Mouse (Mus musculus): ENCODE measurements around the gene Islr.

Islr gene

DNA sequence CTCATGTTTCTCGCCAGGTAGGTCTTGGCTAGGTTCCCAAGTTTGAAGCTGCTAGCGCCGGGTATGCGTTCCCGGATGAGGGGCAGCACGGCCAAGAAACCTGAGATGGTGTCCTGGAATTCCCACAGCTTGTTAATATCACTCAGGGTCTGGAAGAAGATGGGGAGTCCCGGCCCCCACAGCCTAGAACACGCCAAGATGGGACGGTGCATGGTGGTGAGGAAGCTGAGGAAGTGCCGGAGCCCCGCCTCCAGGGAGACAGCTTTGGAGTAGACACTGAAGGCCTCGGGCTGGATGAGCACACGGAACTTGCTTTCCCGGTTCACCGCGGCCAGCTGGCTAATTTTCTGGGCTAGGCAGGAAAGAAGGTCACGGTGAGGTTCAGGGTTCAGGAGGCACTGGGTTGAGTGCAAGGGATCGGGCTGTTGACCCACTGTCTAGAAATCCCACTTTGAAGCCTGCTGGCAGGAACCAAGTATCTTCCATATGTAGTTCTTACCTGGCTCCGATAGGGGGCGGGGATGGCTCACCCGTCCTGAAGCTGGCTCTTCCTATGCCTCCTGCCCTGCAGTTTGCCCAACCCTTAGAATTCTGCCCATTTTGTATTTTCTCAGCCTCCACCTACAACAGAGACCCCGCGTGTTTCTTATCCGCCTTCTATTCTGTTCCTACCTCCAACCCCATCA, 16.3 kb upstream of the Islr start:
- peak; percentile 64 for DNase-seq (ENCODE audit: low read depth)

DNA sequence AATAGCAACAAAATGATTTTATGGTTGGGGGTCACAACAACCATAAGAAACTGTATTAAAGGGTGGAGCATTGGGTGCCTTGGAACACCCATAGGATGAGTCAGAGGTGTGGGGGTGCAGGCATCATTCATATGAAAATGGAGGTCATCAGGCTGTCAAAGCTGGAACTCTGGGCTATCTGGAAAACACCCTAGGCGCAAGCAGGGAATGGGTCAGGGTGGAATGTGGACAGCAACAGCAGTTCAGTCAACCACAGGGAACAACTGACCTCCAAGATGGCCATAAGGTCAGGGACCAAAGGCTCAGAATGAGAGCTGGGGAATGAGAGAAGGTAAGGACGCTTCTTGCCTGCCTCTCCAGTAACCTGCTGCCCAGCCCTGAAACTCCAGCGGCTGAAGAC, 14.4 kb upstream of the Islr start:
- no peak for DNase-seq (ENCODE audit: low read depth)

- peak; percentile 60 for DNase-seq (ENCODE audit: low read depth)
Measured at GRCm38 (mm10) chr9:58216402-58216801, 12.3 kb upstream of the Islr start.

- DNase-seq (ENCODE audit: low read depth): peak; percentile 85
Measured at GRCm38 (mm10) chr9:58214519-58215180, 10.5 kb upstream of the Islr start.

DNA sequence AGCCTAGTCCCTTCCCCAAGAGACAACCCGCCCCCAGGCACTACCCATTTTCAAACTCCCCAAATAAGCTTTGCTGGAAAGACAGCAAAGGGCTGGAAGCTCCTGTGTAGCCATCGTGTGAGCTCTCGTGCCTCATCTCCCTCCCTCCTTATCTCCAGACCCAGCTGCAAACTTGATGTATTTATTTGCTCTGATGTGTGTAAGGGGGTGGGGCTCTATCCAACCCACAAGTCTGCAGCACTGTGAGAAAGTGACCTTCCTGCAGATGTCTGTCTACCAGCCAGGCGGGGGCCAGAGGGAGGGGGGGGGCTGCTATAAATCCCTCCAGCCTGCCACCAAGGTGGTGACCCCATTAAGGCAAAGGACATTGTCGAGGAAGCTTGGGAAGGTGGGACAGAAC, 9.8 kb upstream of the Islr start:
- peak; percentile 68 for DNase-seq (ENCODE audit: low read depth)

GRCm38 (mm10) chr9:58213377-58213776, 9.3 kb upstream of the Islr start:
- DNase-seq (ENCODE audit: low read depth): no peak

DNA sequence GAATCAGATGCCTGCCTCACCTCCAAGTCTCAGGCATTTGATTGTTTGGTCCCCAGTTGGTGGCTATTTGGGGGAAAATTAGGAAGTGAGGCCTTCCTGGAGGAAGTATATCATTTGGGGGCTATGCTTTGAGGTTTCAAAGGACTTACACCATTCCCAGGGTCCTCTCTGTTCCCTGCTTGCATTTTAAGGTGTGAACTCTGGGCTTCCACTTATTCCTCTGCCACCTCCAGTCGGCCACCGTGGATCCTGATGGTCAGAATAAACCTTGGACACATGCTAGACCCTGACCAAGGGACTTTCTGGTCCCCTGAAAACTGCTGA, 6.2 kb upstream of the Islr start:
- no peak for DNase-seq (ENCODE audit: low read depth)

DNA sequence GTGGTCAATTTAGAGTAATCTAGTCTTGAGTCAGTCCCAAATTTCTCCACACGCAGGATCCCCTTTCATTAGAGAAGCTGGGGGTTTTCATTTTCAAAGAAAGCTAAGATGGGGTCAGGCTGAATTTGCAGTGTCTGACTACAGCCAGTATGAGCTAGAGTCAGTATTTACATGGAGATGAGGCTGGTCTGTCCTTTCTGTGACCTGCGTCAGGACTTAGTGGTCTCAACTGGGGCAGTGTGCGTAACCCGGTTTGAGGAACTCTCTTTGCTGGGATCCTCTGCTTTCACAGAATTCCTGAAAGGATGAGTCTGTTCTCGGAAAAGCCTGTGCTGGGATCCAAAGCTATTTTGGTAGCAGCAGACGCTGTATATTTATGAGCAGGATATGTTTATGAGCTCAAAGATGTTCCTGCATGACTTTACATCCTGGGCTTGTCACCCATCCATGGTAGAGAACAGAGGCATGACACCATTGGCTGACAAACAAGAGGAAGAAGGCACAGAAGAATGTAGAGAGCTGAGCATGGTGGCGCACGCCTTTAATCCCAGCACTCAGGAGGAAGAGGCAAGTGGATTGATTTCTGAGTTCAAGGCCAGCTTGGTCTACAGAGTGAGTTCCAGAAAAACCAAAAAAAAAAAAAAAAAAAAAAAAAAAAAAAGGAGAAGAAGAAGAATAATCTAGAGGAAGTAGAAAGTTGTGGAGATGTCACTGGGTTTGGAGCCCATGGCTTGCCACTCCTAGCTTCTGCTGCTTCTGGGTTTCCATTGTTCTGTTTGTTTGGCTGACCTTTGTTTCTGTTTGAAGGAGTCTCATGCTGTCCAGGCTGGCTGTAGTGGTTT, 5.6 kb upstream of the Islr start:
- DNase-seq (ENCODE audit: low read depth): no peak

- no peak for DNase-seq (ENCODE audit: low read depth)
Measured at GRCm38 (mm10) chr9:58206013-58206412, 1.9 kb upstream of the Islr start.

DNA sequence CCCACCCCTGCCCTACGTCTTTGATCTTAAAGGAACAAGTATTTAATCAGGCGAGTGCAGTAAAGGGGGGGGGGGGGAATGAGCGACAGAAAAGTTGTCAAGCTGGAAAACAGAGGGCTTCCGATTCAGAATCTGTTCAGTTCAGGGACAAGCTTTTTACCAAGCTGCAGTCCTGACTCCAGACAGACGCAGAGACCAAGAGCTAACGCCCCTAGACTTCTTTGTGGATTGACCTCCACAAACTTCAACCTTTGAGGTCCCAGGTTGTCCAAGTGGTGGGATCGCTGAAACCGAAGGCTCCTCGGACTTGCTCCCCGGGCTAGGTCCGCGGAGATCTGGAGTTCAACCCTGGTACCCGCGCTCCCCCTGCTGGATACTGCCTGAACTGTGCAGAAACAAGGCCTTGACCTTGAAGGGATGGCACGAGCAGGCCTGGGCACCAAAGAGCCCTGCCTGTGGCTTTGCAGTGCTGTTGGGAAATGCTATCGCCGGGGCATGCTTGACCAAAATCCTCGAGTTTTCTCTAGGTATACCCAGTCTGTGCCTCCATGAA, 418 bp upstream of the Islr start:
- peak; percentile 91 for DNase-seq (ENCODE audit: low read depth)

DNA sequence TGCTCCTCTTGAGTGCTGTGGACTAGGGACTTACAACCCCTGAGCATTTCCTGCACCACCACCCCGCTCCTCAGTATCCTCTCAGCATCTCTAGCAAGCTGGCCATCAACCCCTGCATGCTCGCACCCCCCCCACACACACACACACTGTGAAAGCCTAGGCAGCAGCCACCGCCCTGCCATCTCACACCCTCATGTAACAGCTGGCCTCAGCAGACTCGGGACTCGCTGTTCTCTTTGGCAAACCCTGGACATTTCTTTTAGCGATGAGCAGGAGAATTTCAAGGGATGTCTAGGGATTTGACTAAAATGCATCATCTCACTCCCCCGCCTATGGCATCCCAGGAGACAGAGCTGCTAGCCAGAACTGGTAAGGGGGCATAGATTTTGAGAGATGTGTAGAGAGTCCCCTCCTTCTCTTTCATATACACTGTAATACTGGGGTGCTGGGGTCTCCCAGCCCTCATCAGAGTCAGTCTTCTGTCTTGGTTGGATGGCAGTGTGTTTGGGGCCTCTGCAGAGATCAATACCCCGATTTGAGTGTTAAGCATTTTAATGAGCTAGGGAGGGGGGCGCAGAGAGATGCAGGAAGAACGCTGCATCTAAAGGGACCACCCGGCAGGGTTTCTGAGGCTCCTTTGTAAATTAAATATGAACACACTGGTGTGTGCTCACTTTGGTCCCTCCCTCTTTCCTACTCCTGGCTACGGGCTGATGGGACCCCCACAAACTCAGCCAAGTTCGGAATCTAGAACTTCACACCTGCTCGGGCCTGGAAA, 1.2 kb downstream of the Islr start:
- DNase-seq (ENCODE audit: low read depth): no peak

- DNase-seq (ENCODE audit: low read depth): no peak
Measured at GRCm38 (mm10) chr9:58201861-58202549, 2.1 kb downstream of the Islr start.

DNA sequence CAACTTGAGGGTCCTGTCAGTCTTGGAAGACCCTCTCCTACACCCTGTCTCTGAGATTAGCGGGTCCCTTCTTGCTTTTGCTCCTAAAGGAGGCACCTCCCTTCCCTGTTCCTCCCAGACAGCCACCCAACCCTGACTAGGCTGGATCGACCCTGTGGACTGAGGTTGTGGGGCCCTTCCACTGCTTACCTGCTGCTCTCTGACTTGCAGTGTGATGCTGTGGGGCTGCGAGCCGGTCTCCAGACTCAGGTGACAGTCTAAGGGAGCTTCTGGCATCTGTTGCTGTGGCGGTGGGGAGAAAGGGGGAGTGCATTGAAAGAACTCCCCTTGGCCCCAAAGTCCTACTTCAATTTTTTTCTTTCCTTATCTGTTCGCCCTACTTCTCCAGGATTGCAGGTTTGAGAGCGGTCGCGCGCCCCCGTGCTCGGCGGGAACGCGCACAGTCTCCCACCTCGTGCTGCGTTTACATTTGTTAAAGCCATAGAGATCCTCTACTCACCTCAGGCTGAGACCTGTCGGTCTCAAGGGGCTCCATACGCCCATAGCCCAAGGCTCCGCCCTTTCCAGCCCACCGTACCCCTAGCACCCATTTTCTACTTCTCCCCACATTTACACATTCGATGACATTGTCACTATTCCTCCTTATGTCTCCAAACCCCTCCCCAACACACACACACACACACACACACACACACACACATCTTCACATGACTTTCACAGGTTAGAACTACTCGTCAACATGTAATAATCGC, 2.8 kb downstream of the Islr start:
- no peak for DNase-seq (ENCODE audit: low read depth)

DNA sequence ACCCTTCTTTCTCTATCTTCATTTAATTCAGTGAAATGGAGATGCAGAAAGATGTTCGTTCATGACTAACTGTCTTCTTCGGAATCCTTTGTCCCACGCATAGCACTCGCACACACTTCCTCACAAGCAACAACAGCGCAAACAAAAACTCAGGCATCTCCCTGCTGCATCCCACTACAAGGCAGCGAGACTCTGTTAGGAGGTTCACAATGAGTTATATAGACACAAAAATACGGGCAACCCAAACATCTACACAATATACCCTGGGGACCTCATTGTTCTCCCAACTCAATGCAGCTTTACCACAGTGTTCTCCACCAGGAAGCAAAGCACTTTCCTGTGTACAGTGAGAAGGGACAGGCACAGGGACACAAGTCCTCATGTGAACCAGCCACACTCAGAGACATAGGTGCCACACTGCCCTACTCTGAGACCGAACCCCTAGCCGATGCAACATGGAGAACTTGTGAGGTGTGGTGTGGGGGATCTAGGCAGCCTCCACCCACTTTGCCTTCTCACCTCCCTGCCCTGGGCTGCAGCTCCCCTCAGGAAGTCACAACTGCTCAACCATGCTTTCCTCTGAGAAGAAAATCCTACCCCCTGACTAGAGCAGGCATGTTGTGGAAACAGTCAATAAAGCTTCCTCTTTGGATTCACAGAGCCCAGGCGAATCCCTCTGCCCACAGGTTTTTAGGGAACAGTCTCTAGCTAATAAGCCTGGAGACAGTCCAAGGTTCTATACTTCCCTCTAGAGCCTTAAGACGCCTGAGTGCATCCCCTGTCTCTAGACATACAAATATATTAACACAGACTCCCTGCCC, 3.6 kb downstream of the Islr start:
- no peak for DNase-seq (ENCODE audit: low read depth)

DNA sequence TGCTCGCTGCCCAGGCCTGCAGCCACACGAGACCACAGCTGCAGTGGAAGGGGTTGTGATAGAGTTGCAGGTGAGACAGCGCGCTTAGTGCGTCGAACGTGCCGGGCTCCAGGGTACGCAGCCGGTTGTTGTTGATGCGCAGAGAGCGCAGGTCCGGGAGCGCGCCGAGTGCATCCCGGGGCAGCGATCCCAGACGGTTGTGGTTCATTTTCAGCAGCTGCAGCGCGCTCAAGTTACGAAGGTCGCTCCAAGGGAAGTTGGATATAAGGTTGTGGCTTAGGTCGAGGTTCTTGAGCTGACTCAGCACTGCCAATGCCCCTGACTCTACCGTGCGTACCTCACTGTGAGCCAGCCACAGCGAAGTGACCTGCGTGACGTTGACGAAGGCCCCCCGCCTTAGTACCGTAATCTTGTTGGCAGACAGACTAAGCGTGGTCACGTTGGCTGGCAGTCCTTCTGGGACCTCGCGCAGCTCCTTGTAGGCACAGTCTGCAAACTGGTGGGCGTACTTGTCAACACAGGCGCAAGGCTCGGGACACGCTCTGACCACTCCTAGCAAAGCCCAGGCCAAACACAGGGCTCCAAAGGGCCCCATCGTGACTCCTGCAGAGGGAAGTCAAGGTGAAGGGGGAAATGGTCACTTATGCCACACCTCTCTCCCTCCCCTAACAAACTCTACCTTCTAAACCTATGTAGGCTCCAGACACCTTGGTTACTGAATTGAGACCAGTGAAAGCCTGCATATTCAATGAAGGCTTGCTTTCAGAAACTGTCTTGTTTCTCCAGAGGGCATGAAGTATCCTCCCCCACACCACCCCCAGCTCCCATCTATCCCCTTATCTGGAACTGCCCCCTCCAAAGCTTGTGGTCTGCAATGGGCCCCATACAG, 4.5 kb downstream of the Islr start:
- no peak for DNase-seq (ENCODE audit: low read depth)

DNA sequence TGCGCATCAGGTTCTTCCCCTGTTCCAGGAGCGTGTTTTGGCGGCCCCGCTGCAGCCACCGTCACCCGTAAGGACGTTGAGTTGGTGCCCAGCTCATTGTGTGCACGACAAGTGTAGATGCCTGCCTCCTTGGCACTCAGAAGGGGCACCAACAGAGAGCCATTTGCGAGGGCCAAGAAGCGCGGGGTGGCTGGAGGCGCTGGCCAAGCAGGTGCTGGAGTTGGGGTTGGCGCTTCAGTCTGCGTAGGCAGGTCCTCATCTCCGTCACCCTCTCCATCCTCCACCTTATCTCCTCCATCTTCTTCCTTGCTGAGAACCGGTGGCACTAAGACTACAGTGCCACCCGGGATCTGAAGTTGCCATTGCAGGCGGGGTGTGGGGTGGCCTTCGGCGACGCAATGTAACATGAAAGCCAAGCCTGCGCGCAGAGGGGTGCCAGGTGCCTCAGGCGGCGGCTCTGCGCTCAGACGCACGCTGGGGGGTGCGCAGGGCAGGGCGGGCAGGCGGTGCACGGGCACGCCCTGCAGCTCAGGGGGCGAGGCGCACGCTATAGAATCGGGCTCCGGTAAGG, 5.2 kb downstream of the Islr start:
- no peak for DNase-seq (ENCODE audit: low read depth)

DNA sequence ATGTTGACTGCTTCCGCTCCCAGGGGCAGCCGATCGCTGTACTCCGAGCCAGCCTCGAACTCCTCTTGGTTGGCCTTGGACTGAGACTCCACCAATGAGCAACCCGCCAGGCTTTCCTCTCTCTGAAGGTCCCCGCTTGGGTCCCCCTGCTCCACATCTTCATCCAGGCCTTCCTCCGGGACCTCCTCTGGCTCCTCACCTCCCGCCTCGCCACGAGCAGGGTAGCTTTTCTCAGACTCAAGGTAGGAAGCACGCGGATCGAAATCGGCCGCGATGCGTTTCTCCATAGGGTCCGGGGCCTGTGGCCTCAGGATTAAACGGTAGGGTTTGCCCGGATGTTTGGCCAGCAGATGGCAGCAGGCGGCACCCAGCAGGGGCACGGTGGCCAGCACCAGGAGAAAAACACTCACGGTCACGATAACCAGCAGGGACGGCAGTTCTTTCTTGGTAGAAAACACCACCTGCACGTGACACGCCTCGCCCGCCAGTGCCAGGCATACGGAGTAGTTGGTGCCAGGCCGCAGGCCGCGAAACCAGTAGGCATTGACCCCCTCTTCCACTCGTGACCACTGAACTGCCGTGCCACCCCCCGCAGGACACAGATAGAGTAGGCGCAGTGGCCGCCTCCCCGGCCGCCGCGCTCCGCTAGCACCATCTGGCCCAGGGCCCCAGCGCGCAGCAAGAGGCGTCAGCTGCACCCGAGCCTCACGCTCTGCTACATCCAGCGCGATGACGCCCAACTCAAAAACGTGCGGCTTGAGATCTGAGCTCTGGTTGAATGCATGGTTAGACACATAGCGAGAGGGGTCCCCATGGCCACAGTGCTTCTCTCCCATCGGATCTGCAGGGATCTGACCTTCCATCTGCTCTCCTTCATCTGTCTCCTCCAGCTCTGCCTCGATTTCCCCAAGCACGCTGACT, 6.1 kb downstream of the Islr start:
- no peak for DNase-seq (ENCODE audit: low read depth)
